Mouse (Mus musculus): ENCODE results near the gene Nfib.

The Nfib gene

GRCm38 (mm10) chr4:82249518-82250354 lies 455.8 kb downstream of the Nfib start:
- ATAC-seq (ENCODE audit: low TSS enrichment): no peak

- no peak for ATAC-seq (ENCODE audit: low TSS enrichment)
Measured at GRCm38 (mm10) chr4:82248961-82249360, 456.6 kb downstream of the Nfib start.

GRCm38 (mm10) chr4:82248031-82248430 lies 457.5 kb downstream of the Nfib start:
- no peak for ATAC-seq (ENCODE audit: low TSS enrichment)

- ATAC-seq (ENCODE audit: low TSS enrichment): no peak
Measured at GRCm38 (mm10) chr4:82246290-82246689, 459.3 kb downstream of the Nfib start.

Measured in frontal cortex, adult (tissue).